Mouse (Mus musculus) erythroblast, embryonic 14.5 days (primary cell): ENCODE measurements around the gene Prlr.

Source experiments
- GATA1 ChIP-seq: IDR thresholded peaks from 2 replicates; pipeline ENCODE4 v1.6.1; 2012; ENCODE audit warnings: low read length, inconsistent platforms, mixed read lengths
- TAL1 ChIP-seq: IDR thresholded peaks from 3 replicates; pipeline ENCODE4 v1.6.1; 2012; ENCODE audit warnings: low read length, inconsistent platforms, mixed read lengths

- no peak for TF ChIP-seq GATA1
- TF ChIP-seq TAL1 = no peak
These were observed 72.2 kb downstream of the Prlr start for GRCm38 (mm10) chr15:10249285-10249684.
